Mouse (Mus musculus) adrenal gland, adult 8-10 months (tissue): ENCODE results near the gene Olfr902. TPM values are rescaled to one million over a fixed set of nuclear protein-coding genes. Genes with fewer than 3 reads are reported as not detected.
"Not testable (repeated sequence)": the region's sequence is repeated elsewhere in the genome, so short reads cannot be mapped to it uniquely, and the experiment has no call there.

Experiments
- DNase-seq: peaks from one replicate; pipeline ENCODE4 v3.0.0; 2022
- total RNA-seq, 4 experiments: library from RNA; stranded (reverse); gene quantifications; 2 replicates each; pipeline ENCODE4 v1.2.4; 2022

Gene Olfr902
- not detected for total RNA-seq

- no peak for DNase-seq
Measured at GRCm38 (mm10) chr9:38447352-38447751, at the start of gene Olfr902. Gene Olfr902, plus strand, starts transcription at chr9:38447652.

GRCm38 (mm10) chr9:38401398-38401797 lies 46.1 kb upstream of the Olfr902 start, which contains the start of gene Olfr147:
Gene Olfr147, plus strand, starts transcription at chr9:38401698.
- DNase-seq: no peak

GRCm38 (mm10) chr9:38407502-38407901 lies 40.0 kb upstream of the Olfr902 start:
- not testable (repeated sequence) for DNase-seq

GRCm38 (mm10) chr9:38413502-38413901 lies 34.0 kb upstream of the Olfr902 start:
- DNase-seq: not testable (repeated sequence)

GRCm38 (mm10) chr9:38423801-38424200 lies 23.7 kb upstream of the Olfr902 start:
- DNase-seq: no peak

GRCm38 (mm10) chr9:38427026-38427425 lies 20.4 kb upstream of the Olfr902 start:
- DNase-seq: no peak

- DNase-seq: no peak
Measured at GRCm38 (mm10) chr9:38429155-38429554, 18.3 kb upstream of the Olfr902 start, which contains the start of gene Olfr901. Gene Olfr901, plus strand, starts transcription at chr9:38429455.

- no peak for DNase-seq
Measured at GRCm38 (mm10) chr9:38462844-38463243, 15.4 kb downstream of the Olfr902 start, which contains the start of gene Olfr904. Gene Olfr904, plus strand, starts transcription at chr9:38463144.

- no peak for DNase-seq
Measured at GRCm38 (mm10) chr9:38470807-38471206, 23.4 kb downstream of the Olfr902 start, which contains the start of gene Olfr905. Gene Olfr905, plus strand, starts transcription at chr9:38471107.

- DNase-seq: no peak
Measured at GRCm38 (mm10) chr9:38486785-38487184, 39.3 kb downstream of the Olfr902 start, which contains the start of gene Olfr906. Gene Olfr906, plus strand, starts transcription at chr9:38487085.

- no peak for DNase-seq
Measured at GRCm38 (mm10) chr9:38495501-38495900, 48.0 kb downstream of the Olfr902 start, which contains the start of gene Olfr907. Gene Olfr907, plus strand, starts transcription at chr9:38495801.

Other genes with a start within 250 kb of the Olfr902 start
- not detected for gene Olfr893, start 239.3 kb upstream of the Olfr902 start, total RNA-seq
- gene Olfr894, start 229.6 kb upstream of the Olfr902 start, total RNA-seq: not detected
- gene Olfr143, start 194.9 kb upstream of the Olfr902 start, total RNA-seq: not detected
- not detected for gene Olfr895, start 179.8 kb upstream of the Olfr902 start, total RNA-seq
- not detected for gene Olfr896-ps1, start 156.5 kb upstream of the Olfr902 start, total RNA-seq
- not detected for gene Olfr25, start 118.6 kb upstream of the Olfr902 start, total RNA-seq
- gene Olfr898, start 99.2 kb upstream of the Olfr902 start, total RNA-seq: not detected
- not detected for gene Olfr250, start 80.8 kb upstream of the Olfr902 start, total RNA-seq
- not detected for gene Olfr251, start 70.6 kb upstream of the Olfr902 start, total RNA-seq
- gene Olfr147, start 46.0 kb upstream of the Olfr902 start, total RNA-seq: not detected
- not detected for gene Olfr901, start 18.2 kb upstream of the Olfr902 start, total RNA-seq
- not detected for gene Olfr904, start 15.5 kb downstream of the Olfr902 start, total RNA-seq
- gene Olfr905, start 23.5 kb downstream of the Olfr902 start, total RNA-seq: under 1 TPM in 1 of 4 experiments, not detected in 3; 0.06 TPM
- gene Olfr906, start 39.4 kb downstream of the Olfr902 start, total RNA-seq: not detected
- gene Olfr907, start 48.1 kb downstream of the Olfr902 start, total RNA-seq: not detected
- not detected for gene Olfr911-ps1, start 73.9 kb downstream of the Olfr902 start, total RNA-seq
- gene Olfr910, start 90.2 kb downstream of the Olfr902 start, total RNA-seq: not detected
- gene Olfr912, start 132.5 kb downstream of the Olfr902 start, total RNA-seq: not detected
- not detected for gene Olfr913, start 145.1 kb downstream of the Olfr902 start, total RNA-seq
- not detected for gene Olfr914, start 157.4 kb downstream of the Olfr902 start, total RNA-seq
- not detected for gene Olfr916, start 212.2 kb downstream of the Olfr902 start, total RNA-seq
- not detected for gene Olfr917, start 218.2 kb downstream of the Olfr902 start, total RNA-seq
- not detected for gene Olfr918, start 226.9 kb downstream of the Olfr902 start, total RNA-seq